Mouse (Mus musculus) neural tube, postnatal 0 days (tissue): ENCODE results near the gene Pfdn6. TPM values are rescaled to one million over a fixed set of nuclear protein-coding genes. Genes with fewer than 3 reads are reported as not detected.

Experiments used
- polyA plus RNA-seq: library from polyadenylated mRNA; unstranded; fragments of >200 nt; fragmentation: Nextera tagmentation; extraction: Ambion mirVana; gene quantifications from 2 replicates; pipeline ENCODE4 v1.2.1, GENCODE M21; 2015

Gene Pfdn6
- 181 TPM in 2 replicates for polyA plus RNA-seq

GRCm38 (mm10) chr17:33940206-33940805 lies at the start of gene Pfdn6, which contains the start of gene Wdr46:
TSS of gene Pfdn6 (minus strand) at chr17:33940343.
TSS of gene Wdr46 (plus strand) at chr17:33940660.

GRCm38 (mm10) chr17:33955555-33956214 lies 15.5 kb upstream of the Pfdn6 start, which contains the start of the genes Vps52 and Rps18:
TSS of gene Vps52 (plus strand) at chr17:33955812.
TSS of gene Rps18 (minus strand) at chr17:33956001.

GRCm38 (mm10) chr17:33951021-33951946 lies 11.1 kb upstream of the Pfdn6 start, which contains the start of gene B3galt4:
TSS of gene B3galt4 (minus strand) at chr17:33951488.

GRCm38 (mm10) chr17:33929371-33930279 lies 10.5 kb downstream of the Pfdn6 start, which contains the start of gene Rgl2:
TSS of gene Rgl2 (plus strand) at chr17:33929543.

GRCm38 (mm10) chr17:33915671-33916250 lies 24.4 kb downstream of the Pfdn6 start, which contains the start of the genes Tapbp and Zbtb22:
TSS of gene Tapbp (plus strand) at chr17:33915899.
TSS of gene Zbtb22 (plus strand) at chr17:33915904.

GRCm38 (mm10) chr17:33909077-33909868 lies 30.9 kb downstream of the Pfdn6 start, which contains the start of gene Daxx:
TSS of gene Daxx (plus strand) at chr17:33909414.

GRCm38 (mm10) chr17:33904835-33905234 lies 35.3 kb downstream of the Pfdn6 start, which contains the start of gene Platr17:
TSS of gene Platr17 (plus strand) at chr17:33905135.

GRCm38 (mm10) chr17:33890533-33891059 lies 49.5 kb downstream of the Pfdn6 start, which contains the start of gene Kifc1:
TSS of gene Kifc1 (minus strand) at chr17:33890661.

Other genes with a start within 250 kb of the Pfdn6 start
- 76.0 and 80.0 TPM in 2 replicates for gene March2, start 221.7 kb downstream of the Pfdn6 start, polyA plus RNA-seq
- gene Rab11b, start 179.8 kb downstream of the Pfdn6 start, polyA plus RNA-seq, result 488 and 491 TPM in 2 replicates
- gene Angptl4, start 158.5 kb downstream of the Pfdn6 start, polyA plus RNA-seq, result 41.0 and 44.6 TPM in 2 replicates
- 38.1 and 42.0 TPM in 2 replicates for gene Kank3, start 129.8 kb downstream of the Pfdn6 start, polyA plus RNA-seq
- 552 and 646 TPM in 2 replicates for gene Rps28, start 115.8 kb downstream of the Pfdn6 start, polyA plus RNA-seq
- gene Ndufa7, start 115.8 kb downstream of the Pfdn6 start, polyA plus RNA-seq, result 595 and 638 TPM in 2 replicates
- 51.5 and 57.3 TPM in 2 replicates for gene Cd320, start 97.3 kb downstream of the Pfdn6 start, polyA plus RNA-seq
- gene Gm7029, start 66.5 kb downstream of the Pfdn6 start, polyA plus RNA-seq, result not detected in 2 replicates
- 1.6 TPM in 2 replicates for gene Kifc1, start 49.7 kb downstream of the Pfdn6 start, polyA plus RNA-seq
- 1.4 and 1.5 TPM in 2 replicates for gene Platr17, start 35.2 kb downstream of the Pfdn6 start, polyA plus RNA-seq
- 40.7 and 43.3 TPM in 2 replicates for gene Daxx, start 30.9 kb downstream of the Pfdn6 start, polyA plus RNA-seq
- gene Tapbp, start 24.4 kb downstream of the Pfdn6 start, polyA plus RNA-seq, result 47.9 and 55.8 TPM in 2 replicates
- 18.3 and 18.5 TPM in 2 replicates for gene Zbtb22, start 24.4 kb downstream of the Pfdn6 start, polyA plus RNA-seq
- gene Rgl2, start 10.8 kb downstream of the Pfdn6 start, polyA plus RNA-seq, result 40.2 and 49.4 TPM in 2 replicates
- 17.0 and 17.9 TPM in 2 replicates for gene Wdr46, start 317 bp upstream of the Pfdn6 start, polyA plus RNA-seq
- 13.6 and 15.4 TPM in 2 replicates for gene B3galt4, start 11.1 kb upstream of the Pfdn6 start, polyA plus RNA-seq
- 60.0 and 63.3 TPM in 2 replicates for gene Vps52, start 15.5 kb upstream of the Pfdn6 start, polyA plus RNA-seq
- gene Rps18, start 15.7 kb upstream of the Pfdn6 start, polyA plus RNA-seq, result 872 and 906 TPM in 2 replicates
- gene H2-K1, start 60.0 kb upstream of the Pfdn6 start, polyA plus RNA-seq, result 23.9 and 24.3 TPM in 2 replicates
- 21.7 and 24.2 TPM in 2 replicates for gene Ring1, start 84.3 kb upstream of the Pfdn6 start, polyA plus RNA-seq
- 72.0 and 82.6 TPM in 2 replicates for gene H2-Ke6, start 87.7 kb upstream of the Pfdn6 start, polyA plus RNA-seq
- 143 and 149 TPM in 2 replicates for gene Slc39a7, start 91.3 kb upstream of the Pfdn6 start, polyA plus RNA-seq
- gene Rxrb, start 91.5 kb upstream of the Pfdn6 start, polyA plus RNA-seq, result 50.1 and 52.1 TPM in 2 replicates
- 9.1 and 12.1 TPM in 2 replicates for gene Col11a2, start 99.1 kb upstream of the Pfdn6 start, polyA plus RNA-seq
- gene H2-Oa, start 152.0 kb upstream of the Pfdn6 start, polyA plus RNA-seq, result 0.25 and 0.64 TPM in 2 replicates
- 26.1 and 27.0 TPM in 2 replicates for gene H2-DMa, start 179.2 kb upstream of the Pfdn6 start, polyA plus RNA-seq
- gene Brd2, start 182.3 kb upstream of the Pfdn6 start, polyA plus RNA-seq, result 107 and 118 TPM in 2 replicates
- gene H2-DMb2, start 203.0 kb upstream of the Pfdn6 start, polyA plus RNA-seq, result 0.66 and 0.96 TPM in 2 replicates
- 0.80 and 1.1 TPM in 2 replicates for gene H2-DMb1, start 212.7 kb upstream of the Pfdn6 start, polyA plus RNA-seq
- gene Tap1, start 247.2 kb upstream of the Pfdn6 start, polyA plus RNA-seq, result 8.0 and 8.7 TPM in 2 replicates
- gene Psmb9, start 247.4 kb upstream of the Pfdn6 start, polyA plus RNA-seq, result 3.5 and 3.7 TPM in 2 replicates